Mouse (Mus musculus) adrenal gland, postnatal 36 days (tissue): ENCODE measurements around the gene Rdh7. TPM values are rescaled to one million over a fixed set of nuclear protein-coding genes. Genes with fewer than 3 reads are reported as not detected.

Experiments
- total RNA-seq, 2 experiments: library from RNA; stranded (reverse); gene quantifications; 2 replicates each; pipeline ENCODE4 v1.2.3; 2021

Rdh7 gene
- total RNA-seq, 2 experiments from 2014 or later: 0.40 TPM; not detected in 1

Other genes with a start within 250 kb of the Rdh7 start
- 10 to 100 TPM; 93.2 to 99.8 TPM for gene Stat6, start 245.8 kb downstream of the Rdh7 start, total RNA-seq
- gene Nemp1, start 221.9 kb downstream of the Rdh7 start, total RNA-seq: 1 to 10 TPM; 6.5 to 7.3 TPM
- 10 to 100 TPM; 19.7 to 32.0 TPM for gene Nab2, start 220.2 kb downstream of the Rdh7 start, total RNA-seq
- 10 to 100 TPM in 1 of 2 experiments, under 1 TPM in 1; 0.95 to 13.8 TPM for gene Myo1a, start 183.6 kb downstream of the Rdh7 start, total RNA-seq
- under 1 TPM in 1 of 2 experiments, not detected in 1; 0.43 TPM for gene Tac2, start 164.3 kb downstream of the Rdh7 start, total RNA-seq
- 10 to 100 TPM; 10.2 to 12.7 TPM for gene Zbtb39, start 149.3 kb downstream of the Rdh7 start, total RNA-seq
- 10 to 100 TPM in 1 of 2 experiments, 1 to 10 TPM in 1; 7.3 to 10.9 TPM for gene Gpr182, start 137.1 kb downstream of the Rdh7 start, total RNA-seq
- 1 to 10 TPM in 1 of 2 experiments, under 1 TPM in 1; 0.63 to 1.2 TPM for gene Rdh1, start 129.1 kb downstream of the Rdh7 start, total RNA-seq
- gene Rdh16f1, start 129.0 kb downstream of the Rdh7 start, total RNA-seq: 1 to 10 TPM; 1.2 to 2.3 TPM
- under 1 TPM in 1 of 2 experiments, not detected in 1; 0.36 TPM for gene Rdh9, start 112.4 kb downstream of the Rdh7 start, total RNA-seq
- gene Rdh16, start 87.7 kb downstream of the Rdh7 start, total RNA-seq: under 1 TPM; 0.43 to 0.53 TPM
- gene Rdh19, start 38.9 kb downstream of the Rdh7 start, total RNA-seq: under 1 TPM in 1 of 2 experiments, not detected in 1; 0.23 TPM
- gene Rdh16f2, start 22.3 kb downstream of the Rdh7 start, total RNA-seq: not detected
- gene Sdr9c7, start 9.7 kb upstream of the Rdh7 start, total RNA-seq: under 1 TPM; 0.56 to 0.76 TPM
- gene Hsd17b6, start 118.8 kb upstream of the Rdh7 start, total RNA-seq: under 1 TPM in 1 of 2 experiments, not detected in 1; 0.23 TPM
- 1 to 10 TPM; 4.2 to 4.5 TPM for gene Prim1, start 126.4 kb upstream of the Rdh7 start, total RNA-seq
- 100 to 1,000 TPM; 638 to 655 TPM for gene Naca, start 146.8 kb upstream of the Rdh7 start, total RNA-seq
- 100 to 1,000 TPM; 182 to 237 TPM for gene Ptges3, start 170.1 kb upstream of the Rdh7 start, total RNA-seq
- gene Atp5b, start 194.5 kb upstream of the Rdh7 start, total RNA-seq: 1,000 to 10,000 TPM; 2,942 to 3,172 TPM
- 10 to 100 TPM; 43.6 to 50.3 TPM for gene Baz2a, start 202.8 kb upstream of the Rdh7 start, total RNA-seq